Mouse (Mus musculus) liver, postnatal 0 days (tissue): ENCODE results near the gene Fam129a. TPM values are rescaled to one million over a fixed set of nuclear protein-coding genes. Genes with fewer than 3 reads are reported as not detected.
A peak's percentile ranks its signal among the peaks of the same experiment; 100 is the strongest.

Experiments
- ATAC-seq: fragments of 200-750 bp; cut with Nextera tagmentation; 2 replicates; pipeline ENCODE4 v1.8.0; 2017; ENCODE audit warnings: mild to moderate bottlenecking, moderate library complexity
- DNase-seq: peaks from one replicate; pipeline ENCODE4 v3.0.0-alpha.2; 2016
- H3K27ac ChIP-seq: fragments of 300-500 bp; sonication (generic); 2 replicates; pipeline ENCODE4 v1.5.1; 2014; ENCODE audit warnings: antibody characterized with exemption, moderate library complexity, mild to moderate bottlenecking, low read depth
- H3K27me3 ChIP-seq: fragments of 300-500 bp; sonication (generic); 2 replicates; pipeline ENCODE4 v1.6.1; 2014; ENCODE audit warnings: low read length, control low read depth, mixed read lengths; ENCODE audit not compliant: insufficient read depth
- H3K36me3 ChIP-seq: fragments of 300-500 bp; sonication (generic); replicated peaks from 2 replicates; pipeline ENCODE4 v1.6.1; 2014; ENCODE audit warnings: mild to moderate bottlenecking, control low read depth, low read length, moderate library complexity, mixed read lengths; ENCODE audit not compliant: insufficient read depth
- H3K4me1 ChIP-seq: fragments of 300-500 bp; sonication (generic); 2 replicates; pipeline ENCODE4 v1.6.1; 2014; ENCODE audit warnings: antibody characterized with exemption, mild to moderate bottlenecking, control low read depth; ENCODE audit not compliant: insufficient read depth
- H3K4me2 ChIP-seq: fragments of 300-500 bp; sonication (generic); 2 replicates; pipeline ENCODE4 v1.6.1; 2014; ENCODE audit warnings: low read depth, mild to moderate bottlenecking, low read length, moderate library complexity, mixed read lengths
- H3K4me3 ChIP-seq: fragments of 300-500 bp; sonication (generic); 2 replicates; pipeline ENCODE4 v1.5.1; 2014; ENCODE audit warnings: low read depth, low read length
- H3K9ac ChIP-seq: fragments of 300-500 bp; sonication (generic); replicated peaks from 2 replicates; pipeline ENCODE4 v1.6.1; 2014; ENCODE audit warnings: mild to moderate bottlenecking, moderate library complexity
- H3K9me3 ChIP-seq: fragments of 300-500 bp; sonication (generic); 2 replicates; pipeline ENCODE4 v1.6.1; 2016; ENCODE audit warnings: mild to moderate bottlenecking, control low read depth, low read length, mixed read lengths
- CTCF ChIP-seq: sonication (generic); IDR thresholded peaks from 2 replicates; pipeline ENCODE4 v1.5.1; 2016; ENCODE audit warnings: antibody characterized with exemption, low read depth
- EP300 ChIP-seq: IDR thresholded peaks from 2 replicates; pipeline ENCODE4 v1.6.1; 2016; ENCODE audit warnings: antibody characterized with exemption, low read depth, mild to moderate bottlenecking
- WGBS: fragments of 180-500 bp; shearing (Covaris S2); extraction: QIAGEN DNeasy Blood & Tissue Kit; methylation state at CpG from one replicate; pipeline ENCODE4 v1.1.7; 2014; ENCODE audit not compliant: insufficient replicate concordance; 5-methylcytosine and 5-hydroxymethylcytosine counted together
- polyA plus RNA-seq: library from polyadenylated mRNA; unstranded; fragments of >200 nt; fragmentation: Nextera tagmentation; extraction: Ambion mirVana; gene quantifications from 2 replicates; pipeline ENCODE4 v1.2.1, GENCODE M21; 2015

Fam129a gene
- polyA plus RNA-seq, 1 experiment from 2014 or later: 11.5 TPM

GRCm38 (mm10) chr1:151637351-151637922 is 66.5 kb downstream of the Fam129a start:
- Histone ChIP-seq H3K27ac (no peak overlapping the region), H3K9me3 (peaks cover 7% of the 10 kb centered on the region), H3K4me1 (peaks cover 3% of the 10 kb centered on the region; the same call in 1 of the 2 replicates), H3K27me3 (no peaks in the 10 kb centered on the region), H3K4me2 (no peak overlapping the region), H3K9ac (no peak overlapping the region), H3K36me3 (peaks cover 6% of the 10 kb centered on the region; the same call in 1 of the 2 replicates), H3K4me3 (no peak overlapping the region)
- WGBS: 58% methylated on average over 9 of the region's 9 CpGs
- ATAC-seq (no peak), DNase-seq (no peak)
- TF ChIP-seq EP300 (no peak), CTCF (no peak)

- H3K27ac ChIP-seq: no peak overlapping the region
- DNase-seq: no peak
- no peak overlapping the region for H3K4me2 ChIP-seq
- H3K27me3 ChIP-seq: no peaks in the 10 kb centered on the region
- peaks cover 7% of the 10 kb centered on the region for H3K9me3 ChIP-seq
- TF ChIP-seq CTCF: no peak
- no peak for TF ChIP-seq EP300
- no peaks in the 10 kb centered on the region for H3K4me1 ChIP-seq
- H3K4me3 ChIP-seq: no peak overlapping the region
- 80% methylated on average over 5 of the region's 5 CpGs for WGBS
- no peak for ATAC-seq
- H3K9ac ChIP-seq: no peak overlapping the region
- peaks cover 6% of the 10 kb centered on the region; the same call in 1 of the 2 replicates for H3K36me3 ChIP-seq
Observed at GRCm38 (mm10) chr1:151638357-151638756, 67.4 kb downstream of the Fam129a start.

GRCm38 (mm10) chr1:151638770-151639169 is 67.8 kb downstream of the Fam129a start:
- Histone ChIP-seq H3K36me3 (peaks cover 6% of the 10 kb centered on the region; the same call in 1 of the 2 replicates), H3K27me3 (no peaks in the 10 kb centered on the region), H3K9me3 (peaks cover 7% of the 10 kb centered on the region), H3K4me3 (no peak overlapping the region), H3K4me1 (no peaks in the 10 kb centered on the region), H3K4me2 (no peak overlapping the region), H3K27ac (no peak overlapping the region), H3K9ac (no peak overlapping the region)
- DNase-seq (no peak), ATAC-seq (no peak)
- WGBS: 83% methylated on average over 2 of the region's 2 CpGs
- TF ChIP-seq EP300 (no peak), CTCF (no peak)

- Histone ChIP-seq H3K4me3 (no peak overlapping the region), H3K27ac (no peak overlapping the region), H3K4me1 (0 out of 2 replicates have a peak, but pooled peaks cover 3% of the 10 kb centered on the region), H3K36me3 (peaks cover 7% of the 10 kb centered on the region), H3K4me2 (no peak overlapping the region), H3K9me3 (no peaks in the 10 kb centered on the region), H3K27me3 (no peaks in the 10 kb centered on the region), H3K9ac (no peak overlapping the region)
- WGBS: 77% methylated on average over 3 of the region's 3 CpGs
- ATAC-seq (no peak), DNase-seq (no peak)
- TF ChIP-seq EP300 (no peak), CTCF (no peak)
Observed at GRCm38 (mm10) chr1:151646380-151646779, 75.4 kb downstream of the Fam129a start.

GRCm38 (mm10) chr1:151648099-151648498 is 77.1 kb downstream of the Fam129a start:
- Histone ChIP-seq H3K27me3 (no peaks in the 10 kb centered on the region), H3K4me1 (0 out of 2 replicates have a peak, but pooled peaks cover 3% of the 10 kb centered on the region), H3K9ac (no peak overlapping the region), H3K27ac (no peak overlapping the region), H3K36me3 (peaks cover 7% of the 10 kb centered on the region), H3K4me3 (no peak overlapping the region), H3K9me3 (no peaks in the 10 kb centered on the region), H3K4me2 (no peak overlapping the region)
- WGBS: 73% methylated on average over 4 of the region's 4 CpGs
- ATAC-seq: no peak
- TF ChIP-seq CTCF: peak; percentile 39
- no peak for TF ChIP-seq EP300
- DNase-seq: no peak

GRCm38 (mm10) chr1:151657042-151657605 is 86.1 kb downstream of the Fam129a start:
- Histone ChIP-seq H3K4me2 (no peak overlapping the region), H3K4me1 (no peaks in the 10 kb centered on the region; the same call in 1 of the 2 replicates), H3K27me3 (no peaks in the 10 kb centered on the region), H3K9ac (no peak overlapping the region), H3K36me3 (no peaks in the 10 kb centered on the region), H3K27ac (no peak overlapping the region), H3K4me3 (no peak overlapping the region), H3K9me3 (no peaks in the 10 kb centered on the region)
- no peak for ATAC-seq
- TF ChIP-seq CTCF (no peak), EP300 (no peak)
- no peak for DNase-seq
- WGBS: 61% methylated on average over 7 of the region's 7 CpGs
